Mouse (Mus musculus): ENCODE measurements around the gene Ano9.

Ano9 gene

DNA sequence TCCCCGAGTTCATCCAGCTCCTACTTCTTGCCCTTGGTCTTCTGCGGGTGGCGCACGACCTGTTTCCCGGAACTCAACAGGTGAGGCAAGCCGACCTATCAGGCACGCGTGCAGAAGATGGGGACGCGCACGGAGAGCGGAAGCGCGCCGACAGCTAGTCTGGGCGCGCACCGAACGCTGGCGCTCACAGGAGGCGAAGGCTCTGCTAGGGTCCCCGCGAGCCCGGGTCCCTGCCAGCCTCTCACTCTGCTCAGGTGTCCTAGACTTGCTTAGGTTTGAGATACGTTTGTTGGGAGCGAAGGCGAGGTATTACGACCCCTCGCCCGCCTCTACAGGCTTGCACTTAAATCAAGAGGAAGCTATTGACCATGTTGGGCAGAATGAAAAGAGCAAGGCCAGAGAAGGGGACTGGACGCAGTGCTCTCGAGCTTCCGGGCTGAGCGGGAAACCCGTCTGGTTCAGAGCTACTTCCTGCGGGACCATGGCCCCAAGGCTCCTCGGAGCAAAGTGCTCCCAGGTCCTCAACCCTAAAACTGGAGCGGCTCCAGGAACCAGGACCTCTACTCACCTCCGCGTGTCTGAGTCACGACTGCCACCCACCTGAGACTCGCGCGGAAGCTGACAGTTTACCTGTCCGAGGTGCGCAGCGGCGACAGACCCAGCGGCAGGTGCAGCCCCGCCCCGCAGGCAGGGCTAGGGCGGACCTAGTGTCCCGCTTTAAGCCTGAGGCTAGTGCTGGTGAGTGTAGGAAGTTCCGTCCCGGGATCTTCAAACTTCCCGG, 17.5 kb downstream of the Ano9 start, which contains the start of gene Sigirr:
TSS of gene Sigirr (minus strand) at position 662 of the 781 bp plus-strand sequence.
- DNase-seq (ENCODE audit: low spot score) = no peak

DNA sequence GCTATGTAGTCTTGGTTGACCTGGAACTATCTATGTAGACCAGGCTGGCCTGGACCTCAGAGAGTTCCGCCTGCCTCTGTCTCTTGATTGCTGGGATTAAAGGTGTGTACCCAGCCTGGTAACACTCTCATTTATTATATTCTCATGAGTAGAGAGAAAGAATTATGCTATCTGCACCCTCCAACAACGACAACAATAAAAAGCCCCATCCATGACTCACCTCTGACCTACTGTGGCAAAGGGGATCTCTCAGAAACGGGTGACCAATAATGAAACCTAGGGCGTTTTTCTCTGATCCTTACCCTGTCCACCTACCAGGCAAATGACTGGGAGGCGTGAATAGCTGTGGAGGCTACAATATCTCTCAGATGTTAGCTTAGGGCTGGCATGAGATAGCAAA, 20.4 kb downstream of the Ano9 start:
- DNase-seq (ENCODE audit: low spot score) = no peak

DNA sequence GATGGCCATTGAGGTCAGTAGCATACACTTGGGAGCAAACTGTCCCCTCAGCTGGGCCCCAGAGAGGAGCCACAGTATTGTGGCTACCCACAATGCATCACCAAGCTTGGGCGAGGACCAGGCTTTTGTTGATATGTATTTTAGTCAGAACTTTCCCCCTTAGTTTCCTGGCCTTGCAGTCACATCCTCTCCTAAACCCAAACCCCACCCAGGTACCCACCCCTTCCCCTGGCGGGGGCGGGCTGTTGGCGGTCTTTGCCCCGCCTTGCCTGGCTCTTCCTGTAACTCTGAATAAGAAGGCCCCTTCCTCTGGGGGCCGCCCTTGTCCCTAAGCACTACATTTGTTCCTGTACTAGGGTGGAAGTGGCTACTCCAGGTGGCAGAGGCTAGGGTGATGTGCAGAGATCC, 21.0 kb downstream of the Ano9 start:
- DNase-seq (ENCODE audit: low spot score) = no peak

- no peak for DNase-seq (ENCODE audit: low spot score)
These were observed 21.6 kb downstream of the Ano9 start for GRCm38 (mm10) chr7:141096021-141096420.

GRCm38 (mm10) chr7:141094487-141095205, 23.0 kb downstream of the Ano9 start:
- no peak for DNase-seq (ENCODE audit: low spot score)

GRCm38 (mm10) chr7:141093950-141094349, 23.7 kb downstream of the Ano9 start:
- no peak for DNase-seq (ENCODE audit: low spot score)

GRCm38 (mm10) chr7:141092051-141092735, 25.4 kb downstream of the Ano9 start:
- DNase-seq (ENCODE audit: low spot score) = no peak

DNA sequence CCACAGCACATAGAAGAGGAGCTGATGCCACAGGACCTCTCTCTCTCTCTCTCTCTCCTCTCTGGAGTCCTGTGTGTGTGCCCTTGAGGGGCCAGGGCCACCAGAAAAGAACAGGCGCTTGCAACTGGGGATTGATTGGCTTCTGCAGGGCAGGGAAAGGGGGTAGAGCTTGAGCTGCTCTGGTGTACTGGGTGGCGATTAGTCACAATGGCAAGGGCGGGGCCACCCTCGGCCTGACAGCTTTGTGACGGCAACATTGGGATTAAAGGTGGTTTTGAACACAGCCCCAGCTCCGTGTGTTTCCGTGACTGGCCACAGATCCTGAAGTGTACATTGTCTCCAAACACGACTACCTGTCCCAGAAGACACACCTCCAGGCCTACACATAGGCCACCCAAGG, 27.4 kb downstream of the Ano9 start:
- no peak for DNase-seq (ENCODE audit: low spot score)

DNA sequence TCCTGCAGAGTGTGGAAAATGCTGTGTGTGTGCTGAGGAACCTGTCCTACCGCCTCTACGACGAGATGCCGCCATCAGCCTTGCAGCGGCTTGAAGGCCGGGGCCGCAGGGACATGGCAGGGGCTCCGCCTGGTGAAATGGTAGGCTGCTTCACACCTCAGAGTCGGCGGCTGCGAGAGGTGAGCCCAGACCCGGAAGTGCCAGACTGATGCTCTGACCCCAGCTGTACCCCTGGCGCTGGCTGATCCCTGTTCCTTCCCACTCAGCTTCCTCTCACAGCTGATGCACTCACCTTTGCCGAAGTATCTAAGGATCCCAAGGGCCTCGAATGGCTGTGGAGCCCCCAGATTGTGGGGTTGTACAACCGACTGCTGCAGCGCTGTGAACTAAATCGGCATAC, 29.1 kb downstream of the Ano9 start:
- DNase-seq (ENCODE audit: low spot score) = no peak

DNA sequence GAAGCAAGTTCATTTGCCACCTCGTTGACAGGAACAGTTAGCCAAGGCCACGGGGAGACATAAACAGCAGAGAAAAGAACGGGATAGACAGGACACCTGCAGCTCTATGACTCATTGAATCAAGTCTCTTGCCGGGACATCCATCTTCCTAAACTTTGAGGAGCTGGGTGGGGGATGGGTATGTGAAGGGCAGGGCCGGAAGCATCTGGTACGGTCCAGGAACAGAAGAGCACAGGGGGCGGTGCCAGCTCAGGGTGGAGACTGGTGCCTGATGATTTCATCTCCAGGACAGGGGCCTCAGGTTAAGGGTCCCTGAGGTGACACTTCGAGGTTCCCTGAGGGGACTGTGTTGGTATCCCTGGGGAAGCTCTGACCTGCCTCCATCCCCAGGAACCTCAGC, 29.7 kb downstream of the Ano9 start:
- DNase-seq (ENCODE audit: low spot score) = no peak

DNA sequence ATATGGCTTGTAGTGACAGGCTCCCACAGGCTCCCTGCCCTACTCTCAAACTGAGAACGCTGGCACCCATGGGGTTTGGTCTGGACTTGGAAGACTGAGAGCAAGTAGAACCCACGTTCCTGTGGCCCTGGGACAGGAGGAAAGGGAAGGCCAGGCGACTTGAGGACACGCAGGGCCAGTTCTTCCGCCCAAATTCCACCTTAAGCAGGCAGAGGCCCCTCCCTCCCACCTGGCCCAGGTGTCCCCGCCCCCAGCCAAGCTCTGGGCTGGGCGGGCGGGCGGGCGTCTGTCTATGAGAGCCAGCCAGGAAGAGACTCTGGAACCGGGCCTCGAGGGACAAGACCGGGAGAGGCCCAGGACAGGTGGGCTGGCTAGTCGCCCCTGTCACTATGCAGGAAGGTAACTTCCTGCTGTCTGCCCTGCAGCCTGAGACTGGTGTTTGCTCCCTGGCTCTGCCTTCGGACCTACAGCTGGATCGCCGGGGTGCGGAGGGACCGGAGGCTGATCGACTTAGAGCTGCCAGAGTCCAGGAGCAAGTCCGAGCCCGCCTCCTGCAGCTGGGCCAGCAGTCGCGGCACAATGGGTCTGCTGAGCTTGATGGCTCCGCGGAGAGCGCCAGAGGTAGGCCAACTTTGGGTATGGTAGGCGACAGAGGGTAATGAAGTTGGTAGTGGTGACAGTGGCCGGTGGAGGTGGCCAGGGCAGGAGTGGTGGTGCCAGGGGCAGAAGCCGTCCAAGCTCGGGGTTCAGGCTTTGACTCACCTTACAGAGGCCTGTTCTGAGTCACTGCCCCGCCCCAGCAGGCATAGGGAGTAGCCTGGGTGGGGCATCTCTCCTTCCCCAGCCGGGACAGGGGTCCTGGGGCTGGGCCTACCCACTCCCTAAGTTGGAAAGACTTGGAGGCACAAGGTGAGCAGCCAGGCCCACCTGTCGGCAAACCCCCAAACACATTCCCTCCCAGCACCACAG, 37.8 kb downstream of the Ano9 start:
- DNase-seq (ENCODE audit: low spot score) = no peak

DNA sequence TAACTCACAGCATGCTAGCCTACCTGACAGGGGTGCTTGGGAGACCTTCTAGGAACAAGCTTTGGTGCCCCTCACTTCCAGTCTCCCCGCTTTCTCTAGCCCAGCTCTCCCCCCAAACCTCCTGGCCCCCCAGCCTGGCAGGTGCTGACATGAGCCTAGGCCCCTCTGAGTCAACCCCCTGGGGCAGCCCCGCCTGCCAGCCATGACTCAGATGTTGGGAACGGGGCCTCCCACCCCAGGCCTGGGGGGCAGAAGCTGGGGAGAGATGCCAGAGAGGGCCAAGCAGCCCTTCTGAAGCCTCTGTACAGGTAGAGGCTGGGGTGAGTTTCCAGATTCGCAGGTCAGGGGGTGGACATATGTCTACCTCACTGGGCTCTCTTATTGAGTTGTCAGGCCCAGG, 38.7 kb downstream of the Ano9 start:
- DNase-seq (ENCODE audit: low spot score) = no peak

DNA sequence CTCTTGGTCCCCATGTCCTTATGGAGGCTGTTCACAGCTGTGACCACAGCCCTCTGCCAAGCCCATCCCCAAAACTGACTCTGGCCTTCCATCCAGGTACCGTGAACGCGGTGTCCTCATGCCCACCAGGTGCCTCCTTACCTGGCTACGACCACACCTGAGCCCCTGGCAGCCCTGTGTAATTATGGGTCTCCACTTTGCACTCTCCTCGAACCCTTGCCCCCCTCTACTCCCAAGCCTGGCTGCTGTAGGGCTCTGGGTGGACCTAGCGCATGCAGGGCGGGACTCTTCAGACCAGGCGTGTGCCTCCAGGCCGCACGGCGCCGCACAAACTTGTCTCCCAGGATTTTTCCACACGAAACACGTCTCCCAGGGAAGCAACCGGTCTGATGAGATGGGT, 39.8 kb downstream of the Ano9 start, which contains the start of gene Pkp3:
TSS of gene Pkp3 (plus strand) at position 378 of the 400 bp plus-strand sequence.
- no peak for DNase-seq (ENCODE audit: low spot score)

DNA sequence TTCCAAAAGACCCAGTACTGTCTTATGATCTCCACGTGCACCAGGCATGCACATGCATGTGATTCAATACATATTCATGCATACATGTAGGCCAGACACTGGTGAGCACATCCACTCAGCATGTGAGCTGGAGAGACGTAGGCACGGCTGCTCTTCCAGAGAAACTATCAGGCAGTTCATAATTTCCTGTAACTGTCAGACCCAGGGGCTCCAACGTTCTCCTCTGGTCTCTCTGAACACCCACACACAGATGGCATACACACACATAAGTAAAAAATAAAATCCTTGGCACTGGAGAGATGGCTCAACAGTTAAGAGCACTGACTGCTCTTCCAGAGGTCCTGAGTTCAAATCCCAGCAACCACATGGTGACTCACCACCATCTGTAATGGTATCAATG, 43.8 kb downstream of the Ano9 start:
- DNase-seq (ENCODE audit: low spot score) = no peak

DNA sequence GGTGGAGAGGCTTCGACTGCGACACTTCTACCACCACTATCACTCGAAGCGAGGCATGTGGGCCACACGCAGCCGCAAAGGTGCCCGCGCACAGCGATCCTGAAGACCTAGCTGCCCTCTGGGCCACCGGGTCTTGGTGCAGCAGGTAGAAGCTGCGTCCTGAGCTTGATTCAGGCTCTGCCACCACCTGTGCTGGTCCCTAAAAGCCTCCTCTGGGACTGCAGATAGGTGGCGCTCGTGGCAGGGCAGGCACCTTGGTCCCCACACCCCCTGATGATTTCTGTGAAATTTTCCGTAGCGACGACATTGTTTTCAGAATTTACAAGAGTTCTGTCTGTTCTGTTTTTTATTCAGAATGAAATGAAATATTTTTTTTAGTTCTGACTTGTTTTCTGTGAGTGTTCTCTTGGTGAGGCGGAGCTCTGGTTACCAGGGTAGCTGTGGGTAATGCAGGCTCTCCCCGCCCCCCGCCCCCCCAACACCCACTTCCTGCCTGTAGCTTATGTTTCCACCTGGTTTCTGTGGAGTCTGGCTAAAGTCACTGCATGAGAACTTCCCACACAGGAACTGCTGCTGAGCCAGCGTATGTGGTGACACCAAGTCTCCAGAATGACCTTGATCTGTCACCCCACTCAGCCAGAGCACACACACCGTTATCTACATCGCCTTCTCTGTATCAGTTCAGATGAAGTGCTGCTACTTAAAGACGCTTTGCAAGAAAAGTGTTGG, 45.4 kb downstream of the Ano9 start:
- no peak for DNase-seq (ENCODE audit: low spot score)

DNA sequence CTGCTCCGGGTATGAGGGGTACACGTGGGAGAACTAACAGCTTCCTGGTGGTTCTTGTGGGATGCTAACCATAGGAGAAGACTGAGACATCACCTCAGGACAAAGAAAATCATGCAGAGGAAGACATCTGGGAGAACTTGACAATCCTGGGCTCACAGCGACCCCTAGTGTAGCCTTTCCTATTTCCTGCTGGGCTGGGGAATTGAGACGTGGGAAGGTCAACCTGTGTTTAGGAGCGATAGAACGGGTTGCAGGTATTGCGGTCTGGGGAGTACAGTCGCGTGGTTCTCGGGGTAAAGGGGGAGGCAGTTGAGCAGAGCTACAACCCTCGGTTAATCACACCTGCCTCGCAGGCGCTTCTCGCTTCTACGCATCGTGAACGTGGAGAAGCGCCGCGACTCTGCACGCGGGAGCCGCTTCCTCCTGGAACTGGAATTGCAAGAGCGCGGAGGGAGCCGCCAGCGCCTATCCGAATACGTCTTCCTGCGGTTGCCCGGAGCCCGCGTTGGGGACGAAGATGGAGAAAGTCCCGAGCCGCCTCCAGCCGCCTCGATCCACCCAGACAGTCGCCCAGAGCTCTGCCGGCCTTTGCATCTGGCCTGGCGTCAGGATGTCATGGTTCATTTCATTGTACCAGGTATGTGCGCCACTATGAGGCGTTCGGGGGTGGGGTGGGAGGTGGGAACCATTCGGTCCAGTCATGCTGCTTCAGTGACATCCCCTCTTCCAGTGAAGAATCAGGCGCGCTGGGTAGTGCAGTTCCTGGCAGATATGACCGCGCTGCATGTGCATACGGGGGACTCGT, 47.3 kb downstream of the Ano9 start:
- DNase-seq (ENCODE audit: low spot score) = peak; percentile 39

- DNase-seq (ENCODE audit: low spot score) = no peak
These were observed 49.3 kb downstream of the Ano9 start for GRCm38 (mm10) chr7:141068351-141068750.

- DNase-seq (ENCODE audit: low spot score) = no peak
These were observed 53.0 kb downstream of the Ano9 start for GRCm38 (mm10) chr7:141064576-141064975.

- no peak for DNase-seq (ENCODE audit: low spot score)
These were observed 53.4 kb downstream of the Ano9 start for GRCm38 (mm10) chr7:141064175-141064574.

GRCm38 (mm10) chr7:141063353-141063752, 54.3 kb downstream of the Ano9 start:
- DNase-seq (ENCODE audit: low spot score) = no peak

Measured in ovary, postnatal 10 days (tissue).